Mouse (Mus musculus) forebrain, embryonic 16.5 days (tissue): ENCODE measurements at regions not wholly inside any gene's neighbourhood (a gene's known extent, or its start where the extent isn't known, plus 50 kb on each side); places are given as distances from the start of the nearest gene placed in this dataset.
A peak's percentile ranks its signal among the peaks of the same experiment; 100 is the strongest.

Experiments
- ATAC-seq: fragments of 200-750 bp; cut with Nextera tagmentation; 2 replicates; pipeline ENCODE4 v1.8.0; 2017; ENCODE audit warnings: mild to moderate bottlenecking, moderate library complexity
- H3K27ac ChIP-seq: fragments of 300-500 bp; sonication (generic); 2 replicates; pipeline ENCODE4 v1.5.1; 2014; ENCODE audit warnings: low read length, control low read depth
- H3K27me3 ChIP-seq: fragments of 300-500 bp; sonication (generic); replicated peaks from 2 replicates; pipeline ENCODE4 v1.6.1; 2014; ENCODE audit warnings: low read length; ENCODE audit not compliant: control insufficient read depth, insufficient read depth
- H3K36me3 ChIP-seq: fragments of 300-500 bp; sonication (generic); 2 replicates; pipeline ENCODE4 v1.6.1; 2014; ENCODE audit not compliant: control insufficient read depth, insufficient read depth
- H3K4me1 ChIP-seq: fragments of 300-500 bp; sonication (generic); replicated peaks from 2 replicates; pipeline ENCODE4 v1.6.1; 2014; ENCODE audit warnings: low read length; ENCODE audit not compliant: control insufficient read depth, insufficient read depth
- H3K4me2 ChIP-seq: fragments of 300-500 bp; sonication (generic); 2 replicates; pipeline ENCODE4 v1.6.1; 2014; ENCODE audit warnings: mild to moderate bottlenecking, low read length, control low read depth
- H3K4me3 ChIP-seq: fragments of 300-500 bp; sonication (generic); replicated peaks from 2 replicates; pipeline ENCODE4 v1.5.1; 2014; ENCODE audit warnings: mild to moderate bottlenecking, low read length, control low read depth
- H3K9ac ChIP-seq: fragments of 300-500 bp; sonication (generic); replicated peaks from 2 replicates; pipeline ENCODE4 v1.6.1; 2014; ENCODE audit warnings: low read depth, low read length, control low read depth
- H3K9me3 ChIP-seq: fragments of 300-500 bp; sonication (generic); 2 replicates; pipeline ENCODE4 v1.6.1; 2016; ENCODE audit warnings: low read length; ENCODE audit not compliant: control insufficient read depth
- WGBS: fragments of 180-500 bp; shearing (Covaris S2); extraction: QIAGEN DNeasy Blood & Tissue Kit; methylation state at CpG from one replicate; pipeline ENCODE4 v1.1.7; 2014; 5-methylcytosine and 5-hydroxymethylcytosine counted together

DNA sequence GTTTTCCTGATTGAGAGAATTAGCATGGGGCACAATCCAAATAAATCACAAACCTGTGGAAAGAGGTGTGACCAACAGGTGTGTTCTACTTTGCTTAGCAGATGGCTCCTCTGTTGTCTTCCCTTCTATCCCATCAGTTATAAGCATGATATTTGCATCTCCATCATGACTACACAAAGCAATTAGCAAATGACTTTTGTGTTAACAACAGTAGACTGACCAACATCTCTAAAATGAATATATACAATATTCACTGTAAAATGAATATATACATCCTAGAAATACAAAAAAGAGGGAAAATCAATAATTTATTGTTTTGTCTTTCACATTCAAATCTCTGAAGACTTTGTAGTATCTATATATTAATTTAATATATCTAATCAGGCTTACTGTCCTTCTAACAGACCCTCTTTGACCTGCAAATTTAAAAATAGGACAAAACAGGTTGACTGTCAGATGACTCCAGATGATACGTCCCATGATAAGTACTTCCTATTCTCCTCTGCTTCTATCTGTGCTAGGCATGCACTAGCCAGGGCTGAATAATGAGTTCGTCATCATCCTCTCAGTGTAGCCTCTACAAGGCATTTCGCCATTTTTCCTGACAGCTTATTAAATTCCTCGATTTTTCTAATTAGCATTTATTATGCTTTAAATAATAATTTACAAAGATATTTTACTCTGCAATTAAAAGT, 519.5 kb upstream of the Cited2 start:
- no peak overlapping the region for H3K9ac ChIP-seq
- no peak overlapping the region for H3K4me3 ChIP-seq
- H3K36me3 ChIP-seq = no peaks in the 10 kb centered on the region
- H3K27ac ChIP-seq = peak overlapping the region; percentile 87
- no peak overlapping the region for H3K4me2 ChIP-seq
- H3K27me3 ChIP-seq = no peaks in the 10 kb centered on the region
- no peaks in the 10 kb centered on the region for H3K9me3 ChIP-seq
- peak; percentile 45 for ATAC-seq
- WGBS = 44% methylated on average over 4 of the region's 4 CpGs
- H3K4me1 ChIP-seq = peaks cover 12% of the 10 kb centered on the region

DNA sequence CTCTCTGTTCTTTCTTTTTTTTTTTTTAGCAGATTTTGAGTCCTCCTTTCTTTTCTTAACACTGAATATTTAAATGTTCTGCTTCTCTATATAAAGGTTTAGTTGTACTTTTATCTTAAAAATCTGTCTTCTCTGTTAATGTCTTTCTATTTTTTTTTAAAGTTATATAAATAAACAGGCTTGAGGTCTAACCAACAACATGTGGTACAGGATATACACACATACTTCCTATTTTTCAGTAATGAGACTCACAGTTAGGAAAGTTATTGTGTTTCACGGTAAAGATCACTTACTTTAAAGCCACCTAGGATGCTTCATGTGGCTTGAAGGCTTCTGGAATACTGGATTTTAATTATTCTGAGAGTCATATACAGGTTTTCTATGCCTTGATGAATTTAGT, 518.9 kb upstream of the Cited2 start:
- peaks cover 12% of the 10 kb centered on the region for H3K4me1 ChIP-seq
- no peak overlapping the region for H3K27ac ChIP-seq
- no peak overlapping the region for H3K9ac ChIP-seq
- no peak overlapping the region for H3K4me3 ChIP-seq
- no peaks in the 10 kb centered on the region for H3K9me3 ChIP-seq
- ATAC-seq = no peak
- 46% methylated on average over 1 of the region's 1 CpGs for WGBS
- no peaks in the 10 kb centered on the region for H3K27me3 ChIP-seq
- no peak overlapping the region for H3K4me2 ChIP-seq
- no peaks in the 10 kb centered on the region for H3K36me3 ChIP-seq

DNA sequence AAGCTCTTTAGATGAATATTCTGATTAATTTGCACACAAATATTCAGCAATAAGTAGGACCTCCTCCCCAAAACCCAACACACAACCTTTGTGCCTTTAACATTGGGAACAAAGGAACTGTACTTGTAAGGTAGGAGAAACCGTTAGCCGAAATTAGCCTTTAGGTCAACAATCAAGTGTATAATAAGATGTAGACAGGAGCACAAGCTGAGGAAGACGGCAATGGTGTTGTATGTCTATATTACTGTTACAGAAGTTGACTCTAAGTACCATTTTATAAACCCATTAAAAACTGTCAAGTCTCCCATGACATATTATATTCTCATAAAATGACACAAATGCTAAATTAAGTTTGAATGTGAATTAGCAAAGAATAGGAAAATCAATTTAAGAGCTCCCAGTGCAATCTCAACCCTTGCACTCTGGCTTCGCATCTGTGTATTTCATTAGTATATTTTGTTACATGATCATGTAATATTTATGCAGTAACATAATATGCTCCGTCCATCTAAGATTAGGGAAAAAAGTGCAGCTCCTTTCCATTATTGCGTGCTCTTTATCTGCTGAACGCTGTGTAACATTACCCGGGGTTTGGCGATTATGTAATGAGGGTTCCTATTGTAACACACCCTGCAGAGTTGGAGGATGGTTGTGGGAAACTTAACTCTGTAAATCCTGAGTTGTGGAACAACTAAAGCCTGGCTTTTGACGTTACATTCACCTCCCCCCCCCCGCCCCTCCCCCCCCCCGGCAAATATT, 510.3 kb upstream of the Cited2 start:
- Histone ChIP-seq H3K36me3 (no peaks in the 10 kb centered on the region), H3K4me2 (peak overlapping the region; percentile 28; the same call in 1 of the 2 replicates), H3K4me1 (peaks cover 14% of the 10 kb centered on the region), H3K9ac (no peak overlapping the region), H3K4me3 (no peak overlapping the region), H3K27ac (peak overlapping the region; percentile 33), H3K27me3 (no peaks in the 10 kb centered on the region), H3K9me3 (no peaks in the 10 kb centered on the region)
- WGBS = 13% methylated on average over 11 of the region's 12 CpGs
- ATAC-seq = peak; percentile 82

DNA sequence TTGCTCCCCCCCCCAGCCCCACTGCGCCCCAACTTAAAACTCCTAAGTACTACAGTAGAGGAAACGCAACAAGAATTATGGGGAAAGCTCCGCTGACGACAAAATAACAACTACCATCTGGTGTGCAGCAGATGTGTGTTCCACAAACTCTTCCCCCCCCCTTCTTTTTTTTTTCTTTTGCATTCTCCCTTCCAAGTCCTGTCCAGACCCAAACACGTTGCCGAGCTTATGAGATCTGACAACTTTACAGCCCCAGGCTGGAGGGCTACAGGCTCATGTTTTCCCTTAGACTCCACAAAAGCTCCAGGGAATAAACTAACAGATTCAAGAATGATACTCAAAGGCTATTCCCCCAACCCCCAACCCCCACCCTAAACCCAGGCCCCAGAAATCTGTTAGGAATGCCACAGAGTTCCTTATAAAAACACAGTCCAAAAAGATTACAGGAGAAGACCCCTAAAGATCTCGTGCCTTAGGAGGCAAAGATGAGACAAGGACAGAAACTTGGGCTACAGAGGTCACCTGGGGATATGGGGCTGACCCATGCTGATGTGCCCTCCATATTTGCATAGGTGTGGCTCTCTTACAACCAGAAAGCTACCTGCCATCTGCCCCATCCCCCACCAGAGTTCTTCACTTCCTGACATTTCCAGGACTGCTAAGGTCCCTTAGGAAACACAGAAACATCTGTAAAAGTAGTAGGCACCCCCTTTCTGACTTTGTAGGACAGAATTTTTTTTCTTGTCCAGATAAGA, 509.5 kb upstream of the Cited2 start:
- no peaks in the 10 kb centered on the region for H3K27me3 ChIP-seq
- H3K4me3 ChIP-seq = no peak overlapping the region
- H3K4me1 ChIP-seq = peaks cover 14% of the 10 kb centered on the region
- 17% methylated on average over 6 of the region's 7 CpGs for WGBS
- H3K9ac ChIP-seq = no peak overlapping the region
- no peaks in the 10 kb centered on the region for H3K36me3 ChIP-seq
- H3K9me3 ChIP-seq = no peaks in the 10 kb centered on the region
- peak; percentile 77 for ATAC-seq
- peak overlapping the region; percentile 15 for H3K27ac ChIP-seq
- no peak overlapping the region for H3K4me2 ChIP-seq

DNA sequence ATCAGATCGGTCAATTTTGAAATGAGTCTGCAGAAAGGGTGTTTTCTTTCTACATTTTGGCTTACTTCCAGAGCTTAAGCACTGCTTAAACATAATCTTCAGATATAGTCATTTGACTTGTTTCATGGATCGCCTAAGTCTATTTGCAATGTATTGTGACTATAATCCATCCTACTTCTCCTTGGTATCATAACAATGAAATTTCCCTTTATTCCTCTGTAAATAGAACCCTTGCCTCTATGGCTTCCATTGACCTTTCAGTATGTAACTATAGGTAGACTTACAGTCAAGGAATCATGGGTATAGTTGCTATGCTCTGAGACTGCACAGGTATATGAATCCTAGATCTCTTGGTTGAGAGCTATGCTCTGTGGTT, 509.0 kb upstream of the Cited2 start:
- peaks cover 14% of the 10 kb centered on the region for H3K4me1 ChIP-seq
- no peak overlapping the region for H3K4me3 ChIP-seq
- no peaks in the 10 kb centered on the region for H3K9me3 ChIP-seq
- no peaks in the 10 kb centered on the region for H3K27me3 ChIP-seq
- no peak overlapping the region for H3K9ac ChIP-seq
- 79% methylated on average over 2 of the region's 2 CpGs for WGBS
- H3K36me3 ChIP-seq = no peaks in the 10 kb centered on the region
- H3K27ac ChIP-seq = no peak overlapping the region
- no peak overlapping the region for H3K4me2 ChIP-seq
- ATAC-seq = no peak

- H3K4me1 ChIP-seq = peaks cover 14% of the 10 kb centered on the region
- no peak overlapping the region for H3K9ac ChIP-seq
- H3K36me3 ChIP-seq = no peaks in the 10 kb centered on the region
- 84% methylated on average over 3 of the region's 3 CpGs for WGBS
- no peak for ATAC-seq
- no peak overlapping the region for H3K4me3 ChIP-seq
- H3K4me2 ChIP-seq = no peak overlapping the region
- no peaks in the 10 kb centered on the region for H3K9me3 ChIP-seq
- no peak overlapping the region for H3K27ac ChIP-seq
- H3K27me3 ChIP-seq = no peaks in the 10 kb centered on the region
These were observed 508.0 kb upstream of the Cited2 start for GRCm38 (mm10) chr10:17215029-17215428.

DNA sequence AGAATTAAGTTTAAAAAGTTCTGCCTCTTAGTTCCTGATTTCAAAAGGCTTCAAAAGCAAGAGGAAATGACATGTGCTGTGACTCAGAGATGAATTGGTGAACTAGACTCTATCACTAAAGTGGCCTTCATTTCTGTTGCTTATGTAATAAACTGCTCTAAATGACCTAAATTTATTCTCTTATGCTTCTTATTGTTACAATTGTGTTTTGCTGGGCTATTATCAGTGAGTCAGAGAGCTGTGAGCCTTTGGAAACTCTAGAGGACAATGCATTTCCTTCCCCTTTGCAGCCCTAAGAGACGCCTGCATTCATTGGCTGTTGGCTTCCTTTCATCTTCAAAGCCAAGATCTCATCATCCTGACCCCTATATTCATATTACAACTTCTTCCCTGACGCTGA, 501.5 kb upstream of the Cited2 start:
- no peak overlapping the region for H3K9ac ChIP-seq
- H3K27ac ChIP-seq = no peak overlapping the region
- no peaks in the 10 kb centered on the region for H3K36me3 ChIP-seq
- H3K4me1 ChIP-seq = no peaks in the 10 kb centered on the region
- no peak overlapping the region for H3K4me3 ChIP-seq
- no peaks in the 10 kb centered on the region for H3K9me3 ChIP-seq
- 51% methylated on average over 2 of the region's 2 CpGs for WGBS
- no peaks in the 10 kb centered on the region for H3K27me3 ChIP-seq
- ATAC-seq = no peak
- H3K4me2 ChIP-seq = no peak overlapping the region

- 93% methylated on average over 1 of the region's 1 CpGs for WGBS
- H3K9me3 ChIP-seq = no peaks in the 10 kb centered on the region
- H3K4me3 ChIP-seq = no peak overlapping the region
- H3K27ac ChIP-seq = no peak overlapping the region
- H3K9ac ChIP-seq = no peak overlapping the region
- H3K36me3 ChIP-seq = no peaks in the 10 kb centered on the region
- peaks cover 10% of the 10 kb centered on the region for H3K4me1 ChIP-seq
- no peaks in the 10 kb centered on the region for H3K27me3 ChIP-seq
- ATAC-seq = no peak
- H3K4me2 ChIP-seq = no peak overlapping the region
These were observed 497.3 kb upstream of the Cited2 start for GRCm38 (mm10) chr10:17225727-17226126.

DNA sequence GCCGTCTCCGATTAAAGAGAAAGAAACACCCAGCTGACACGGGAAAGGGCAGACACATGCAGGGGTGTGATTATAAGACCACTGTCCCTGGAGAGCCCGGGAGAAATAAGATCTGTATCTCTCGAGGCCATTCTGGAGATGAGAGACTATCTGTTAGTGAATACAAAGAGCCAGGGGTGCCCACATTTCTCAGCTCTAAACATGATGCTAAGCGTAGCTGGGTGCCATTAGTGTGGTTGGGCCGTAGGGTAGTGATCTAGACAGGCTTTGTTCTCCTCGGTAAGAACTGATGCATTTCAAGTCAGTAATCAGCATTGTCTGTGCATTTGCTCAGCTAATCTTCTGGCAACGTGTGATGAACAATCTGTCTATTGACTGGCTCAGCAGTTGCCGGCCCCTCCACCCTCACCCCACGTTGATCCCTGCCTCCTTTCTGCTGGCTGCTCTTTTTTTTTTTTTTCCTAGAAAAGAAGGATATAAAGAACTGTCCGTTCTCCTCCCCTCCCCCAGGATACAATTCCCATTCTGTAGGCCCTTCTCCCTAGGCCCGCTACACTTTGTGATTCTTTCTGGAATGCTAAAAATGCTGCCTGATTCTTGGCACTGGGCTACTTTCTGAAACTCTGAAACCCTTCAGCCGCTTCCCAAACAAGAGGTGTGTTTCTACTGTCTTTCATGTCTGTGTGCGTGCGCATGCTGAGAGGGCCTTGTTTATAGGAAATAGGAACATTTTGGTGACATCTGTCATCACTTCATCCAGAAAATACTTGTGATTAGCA, 492.8 kb upstream of the Cited2 start:
- H3K4me3 ChIP-seq = no peak overlapping the region
- H3K9ac ChIP-seq = peak overlapping the region; percentile 24; the same call in 1 of the 2 replicates
- 4% methylated on average over 16 of the region's 16 CpGs for WGBS
- H3K4me1 ChIP-seq = peaks cover 10% of the 10 kb centered on the region
- no peaks in the 10 kb centered on the region for H3K27me3 ChIP-seq
- H3K9me3 ChIP-seq = no peaks in the 10 kb centered on the region
- H3K27ac ChIP-seq = peak overlapping the region; percentile 71
- no peaks in the 10 kb centered on the region for H3K36me3 ChIP-seq
- H3K4me2 ChIP-seq = peak overlapping the region; percentile 1
- ATAC-seq = peak; percentile 87
